8 mouse cellular contexts compared by ENCODE assay signal in the genomic region with DNA sequence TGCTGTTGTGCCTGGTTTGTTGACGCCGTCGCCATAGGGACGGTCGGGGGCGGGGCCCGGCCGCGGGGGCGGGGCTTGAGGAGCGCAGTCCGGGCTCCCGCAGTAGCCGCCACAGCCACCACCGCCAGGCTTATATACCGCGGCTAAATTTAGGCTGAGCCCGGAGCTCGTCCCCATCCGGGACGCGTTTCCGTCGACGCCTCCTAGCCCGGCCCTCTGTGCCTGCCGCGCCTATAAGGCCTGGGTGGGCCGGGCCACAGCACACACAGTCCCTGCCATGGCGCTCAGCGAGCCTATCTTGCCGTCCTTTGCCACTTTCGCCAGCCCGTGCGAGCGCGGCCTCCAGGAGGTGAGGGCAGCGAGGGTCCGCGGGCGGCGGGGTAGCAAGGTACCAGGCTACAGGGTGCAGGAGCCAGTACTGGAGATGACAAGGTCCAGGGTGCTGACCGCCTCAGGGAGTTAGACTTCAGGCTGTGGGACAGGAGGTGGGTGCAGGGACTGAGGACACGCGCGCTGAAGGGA. TPM values are rescaled to one million over a fixed set of nuclear protein-coding genes. Genes with fewer than 3 reads are reported as not detected.
A peak's percentile ranks its signal among the peaks of the same experiment; 100 is the strongest.
DNase-seq lines count a peak whose midpoint lies in the region; ATAC-seq and TF ChIP-seq lines count a peak whose summit lies in the region.

A gene (plus strand): TSS at position 233 of the 522 bp plus-strand sequence.

- H3K4me1 ChIP-seq in hindbrain, embryonic 10.5 days (replicated peaks) = peaks cover 40% of the 10 kb centered on the region
- peaks cover 24% of the 10 kb centered on the region for H3K4me1 ChIP-seq in lung, embryonic 15.5 days
- H3K4me1 ChIP-seq in olfactory bulb, adult 2 months (ENCODE audit: control insufficient read depth, insufficient read depth, low read length) = peaks cover 30% of the 10 kb centered on the region

- WGBS in hindbrain, embryonic 10.5 days = under 1% methylated on average over 46 of the region's 46 CpGs
- WGBS in lung, embryonic 15.5 days = 1% methylated on average over 40 of the region's 46 CpGs
- WGBS in olfactory bulb, adult 2 months = under 1% methylated on average over 46 of the region's 46 CpGs

- peak; percentile 98 for ATAC-seq in lung, embryonic 15.5 days (ENCODE audit: borderline replicate concordance, extremely low read depth, low FRiP score, low TSS enrichment)

- peak; percentile 98 for DNase-seq in NIH3T3 (ENCODE audit: low read depth)
- DNase-seq in cerebellum, adult 9-11 months = peak; percentile 53
- peak; percentile 66 to 85 for DNase-seq in frontal cortex, adult 2 months (ENCODE audit: extremely low spot score in 1 of 2, low spot score in 1 of 2)
- DNase-seq in hindbrain, embryonic 10.5 days (ENCODE audit: low spot score) = peak; percentile 93
- peak; percentile 59 for DNase-seq in layer of hippocampus, adult 9-10 months (ENCODE audit: low spot score)
- DNase-seq in thymus, adult 18-20 months = peak; percentile 88 to 92

- peak; percentile 61; the same call in 1 of the 2 replicates for TF ChIP-seq POLR2A in olfactory bulb, adult 2 months (IDR thresholded peaks at IDR 0.05; ENCODE audit: insufficient read depth, low read depth, low read length)

- peak within 1 kb of the TSS; percentile 61 for H3K4me3 ChIP-seq in hindbrain, embryonic 10.5 days
- peak within 1 kb of the TSS; percentile 60 for H3K4me3 ChIP-seq in lung, embryonic 15.5 days
- H3K4me3 ChIP-seq in olfactory bulb, adult 2 months (ENCODE audit: insufficient read depth, low read depth, low read length) = peak within 1 kb of the TSS; percentile 77

- H3K4me2 ChIP-seq in lung, embryonic 15.5 days = peak within 1 kb of the TSS; percentile 97

- H3K9ac ChIP-seq in lung, embryonic 15.5 days = peak within 1 kb of the TSS; percentile 54

- peak within 1 kb of the TSS; percentile 71 for H3K27ac ChIP-seq in hindbrain, embryonic 10.5 days
- peak within 1 kb of the TSS; percentile 49 for H3K27ac ChIP-seq in lung, embryonic 15.5 days
- H3K27ac ChIP-seq in olfactory bulb, adult 2 months (ENCODE audit: insufficient read depth, low read depth, low read length) = 0 out of 2 replicates have a peak within 1 kb of the TSS, but pooled peaks have one; percentile 37

- no peaks in the 10 kb centered on the region for H3K9me3 ChIP-seq in hindbrain, embryonic 10.5 days
- no peaks in the 10 kb centered on the region for H3K9me3 ChIP-seq in lung, embryonic 15.5 days

- H3K27me3 ChIP-seq in hindbrain, embryonic 10.5 days (ENCODE audit: insufficient read depth, poor library complexity, severe bottlenecking) = peaks cover 57% of the 10 kb centered on the region
- peaks cover 31% of the 10 kb centered on the region for H3K27me3 ChIP-seq in lung, embryonic 15.5 days

- TF ChIP-seq CTCF in olfactory bulb, adult 2 months (IDR thresholded peaks at IDR 0.05; ENCODE audit: insufficient read depth, low read depth, low read length) = no peak

- H3K36me3 ChIP-seq in hindbrain, embryonic 10.5 days = no peaks in the 10 kb centered on the region
- H3K36me3 ChIP-seq in lung, embryonic 15.5 days = no peaks in the 10 kb centered on the region

RNA-seq across cellular contexts. Expression of the gene that starts here (rescaled TPM):
- 10.3 and 18.3 TPM in 2 replicates for polyA plus RNA-seq in frontal cortex, adult 2 months (2012; rRNA removed)
- polyA plus RNA-seq in hindbrain, embryonic 10.5 days (2016; fragmentation: Nextera tagmentation; extraction: Ambion mirVana) = 3.9 and 5.8 TPM in 2 replicates
- 13.3 and 14.0 TPM in 2 replicates for polyA plus RNA-seq in lung, embryonic 15.5 days (2015; fragmentation: Nextera tagmentation; extraction: Ambion mirVana)
- not detected in 2 replicates for polyA plus RNA-seq in olfactory bulb, adult 2 months (2012; ENCODE audit: insufficient read depth, insufficient read length, low replicate concordance, missing spikeins)

Comparison
In these comparisons a context has a peak if more than half of its experiments do, and no peak if none do; other contexts are left out.
1. Peak in every context shown above with its lines: DNase-seq, ATAC-seq, H3K4me3 ChIP-seq and H3K27ac ChIP-seq.